16 mouse cellular contexts compared by ENCODE assay signal in genomic region chr7:79262478-79262877, GRCm38 (mm10). TPM values are rescaled to one million over a fixed set of nuclear protein-coding genes. Genes with fewer than 3 reads are reported as not detected.
DNase-seq lines count a peak whose midpoint lies in the region; ATAC-seq and TF ChIP-seq lines count a peak whose summit lies in the region.
"Had no signal": no experiment of that assay in that cellular context is flagged by ENCODE, and none has a peak within 500 bp of the region (broad histone marks: within the 10 kb centered on the region; RNA-seq: fewer than 3 reads in every experiment).

No protein-coding gene starts in this region.

- WGBS in embryonic facial prominence, embryonic 14.5 days = 65% methylated on average over 8 of the region's 8 CpGs
- WGBS in embryonic facial prominence, embryonic 10.5 days = 70% methylated on average over 8 of the region's 8 CpGs
- 84% methylated on average over 8 of the region's 8 CpGs for WGBS in limb, embryonic 10.5 days
- WGBS in cerebellum, adult 2 months = 79% methylated on average over 8 of the region's 8 CpGs
- 71% methylated on average over 8 of the region's 8 CpGs for WGBS in liver, embryonic 12.5 days (ENCODE audit: insufficient replicate concordance)

- no peaks in the 10 kb centered on the region for H3K36me3 ChIP-seq in embryonic facial prominence, embryonic 14.5 days (ENCODE audit: control insufficient read depth, insufficient read depth, low read length)
- no peaks in the 10 kb centered on the region for H3K36me3 ChIP-seq in embryonic facial prominence, embryonic 10.5 days (replicated peaks)
- no peaks in the 10 kb centered on the region for H3K36me3 ChIP-seq in limb, embryonic 10.5 days
- no peaks in the 10 kb centered on the region for H3K36me3 ChIP-seq in liver, embryonic 12.5 days
- H3K36me3 ChIP-seq: embryonic facial prominence, embryonic 15.5 days; heart, embryonic 10.5 days had no signal

- H3K9ac ChIP-seq in embryonic facial prominence, embryonic 14.5 days (ENCODE audit: low read depth, low read length) = no peak overlapping the region
- no peak overlapping the region for H3K9ac ChIP-seq in liver, embryonic 12.5 days
- H3K9ac ChIP-seq: embryonic facial prominence, embryonic 15.5 days had no signal

- no peak overlapping the region for H3K4me3 ChIP-seq in embryonic facial prominence, embryonic 14.5 days (ENCODE audit: low read depth, low read length)
- no peak overlapping the region for H3K4me3 ChIP-seq in embryonic facial prominence, embryonic 10.5 days
- no peak overlapping the region for H3K4me3 ChIP-seq in limb, embryonic 10.5 days
- H3K4me3 ChIP-seq in cerebellum, adult 2 months (replicated peaks; ENCODE audit: insufficient read depth, low read depth, low read length) = no peak overlapping the region
- H3K4me3 ChIP-seq in liver, embryonic 12.5 days = no peak overlapping the region
- H3K4me3 ChIP-seq: embryonic facial prominence, embryonic 15.5 days; heart, embryonic 10.5 days had no signal

- no peak for TF ChIP-seq POLR2A in cerebellum, adult 2 months (IDR thresholded peaks at IDR 0.05; ENCODE audit: borderline replicate concordance, insufficient read depth, low read length)

- H3K4me1 ChIP-seq in embryonic facial prominence, embryonic 14.5 days (ENCODE audit: control insufficient read depth, insufficient read depth, low read length) = no peaks in the 10 kb centered on the region
- 0 out of 2 replicates have a peak, but pooled peaks cover 4% of the 10 kb centered on the region for H3K4me1 ChIP-seq in embryonic facial prominence, embryonic 10.5 days
- H3K4me1 ChIP-seq in limb, embryonic 10.5 days = peaks cover 6% of the 10 kb centered on the region; the same call in 1 of the 2 replicates
- no peaks in the 10 kb centered on the region for H3K4me1 ChIP-seq in cerebellum, adult 2 months (ENCODE audit: control insufficient read depth, insufficient read depth, low read length)
- peaks cover 27% of the 10 kb centered on the region for H3K4me1 ChIP-seq in liver, embryonic 12.5 days
- H3K4me1 ChIP-seq: embryonic facial prominence, embryonic 15.5 days; heart, embryonic 10.5 days had no signal

- no peak overlapping the region for H3K4me2 ChIP-seq in embryonic facial prominence, embryonic 14.5 days (ENCODE audit: low read depth, low read length)
- H3K4me2 ChIP-seq in liver, embryonic 12.5 days = no peak overlapping the region
- H3K4me2 ChIP-seq: embryonic facial prominence, embryonic 15.5 days had no signal

- H3K27ac ChIP-seq in embryonic facial prominence, embryonic 14.5 days (replicated peaks; ENCODE audit: low read depth, low read length) = no peak overlapping the region
- no peak overlapping the region for H3K27ac ChIP-seq in embryonic facial prominence, embryonic 10.5 days (replicated peaks)
- H3K27ac ChIP-seq in limb, embryonic 10.5 days = 0 out of 2 replicates have a peak overlapping the region, but pooled peaks have one; percentile 19
- no peak overlapping the region for H3K27ac ChIP-seq in cerebellum, adult 2 months (ENCODE audit: insufficient read depth, low read length)
- H3K27ac ChIP-seq in liver, embryonic 12.5 days = no peak overlapping the region
- H3K27ac ChIP-seq: embryonic facial prominence, embryonic 15.5 days; heart, embryonic 10.5 days had no signal

- H3K27me3 ChIP-seq in embryonic facial prominence, embryonic 14.5 days (replicated peaks; ENCODE audit: control insufficient read depth, insufficient read depth, low read length) = no peaks in the 10 kb centered on the region
- no peaks in the 10 kb centered on the region; the same call in 1 of the 2 replicates for H3K27me3 ChIP-seq in embryonic facial prominence, embryonic 10.5 days (replicated peaks; ENCODE audit: low read depth, poor library complexity, severe bottlenecking)
- no peaks in the 10 kb centered on the region for H3K27me3 ChIP-seq in limb, embryonic 10.5 days (ENCODE audit: low read depth, poor library complexity, severe bottlenecking)
- H3K27me3 ChIP-seq in cerebellum, adult 2 months (ENCODE audit: control insufficient read depth, insufficient read depth, low read length) = no peaks in the 10 kb centered on the region
- 0 out of 2 replicates have a peak, but pooled peaks cover 5% of the 10 kb centered on the region for H3K27me3 ChIP-seq in liver, embryonic 12.5 days (replicated peaks)
- H3K27me3 ChIP-seq: embryonic facial prominence, embryonic 15.5 days had no signal

- no peaks in the 10 kb centered on the region for H3K9me3 ChIP-seq in embryonic facial prominence, embryonic 14.5 days (ENCODE audit: control insufficient read depth, low read length)
- H3K9me3 ChIP-seq in embryonic facial prominence, embryonic 10.5 days = no peaks in the 10 kb centered on the region
- H3K9me3 ChIP-seq in limb, embryonic 10.5 days (replicated peaks) = no peaks in the 10 kb centered on the region
- H3K9me3 ChIP-seq in liver, embryonic 12.5 days (replicated peaks) = no peaks in the 10 kb centered on the region
- H3K9me3 ChIP-seq: embryonic facial prominence, embryonic 15.5 days; heart, embryonic 10.5 days had no signal

- no peak for ATAC-seq in embryonic facial prominence, embryonic 14.5 days (ENCODE audit: low read depth)
- ATAC-seq in liver, embryonic 12.5 days = no peak
- ATAC-seq: forebrain, embryonic 14.5 days; inflammation-experienced regulatory T-cells, adult 6 months had no signal

- peak; percentile 36 for DNase-seq in embryonic facial prominence, embryonic 14.5 days (ENCODE audit: low spot score)
- no peak for DNase-seq in embryonic facial prominence, embryonic 10.5 days (ENCODE audit: low spot score)
- DNase-seq in 3T3-L1 (ENCODE audit: low read depth, low spot score) = peak; percentile 44
- DNase-seq in adrenal gland, postnatal 36 days = peak; percentile 67 to 71
- no peak for DNase-seq in limb, embryonic 10.5 days (ENCODE audit: low spot score)
- no peak for DNase-seq in cerebellum, adult 2 months
- DNase-seq in cerebellum, adult 9-10 months = no peak
- DNase-seq: cerebellum, postnatal 14 days; heart, postnatal 4 days; right cerebral cortex, adult 18-20 months; thymus, adult 2 months had no signal

- no peak for TF ChIP-seq CTCF in cerebellum, adult 2 months (IDR thresholded peaks at IDR 0.05; ENCODE audit: borderline replicate concordance, insufficient read depth, low read depth, low read length)

RNA-seq across cellular contexts. Expression of gene Abhd2, which starts 10.5 kb away (rescaled TPM):
- 14.2 and 14.5 TPM in 2 replicates for polyA plus RNA-seq in embryonic facial prominence, embryonic 14.5 days (2014; fragmentation: Nextera tagmentation; extraction: Ambion mirVana)
- polyA plus RNA-seq in embryonic facial prominence, embryonic 10.5 days (2016; fragmentation: Nextera tagmentation; extraction: Ambion mirVana) = 8.7 TPM in 2 replicates
- total RNA-seq in adrenal gland, postnatal 36 days (2021) = 1,000 to 10,000 TPM; 1,294 to 1,382 TPM
- polyA plus RNA-seq in limb, embryonic 10.5 days (2016; fragmentation: Nextera tagmentation; extraction: Ambion mirVana) = 6.3 and 7.0 TPM in 2 replicates
- 22.0 and 25.3 TPM in 2 replicates for polyA plus RNA-seq in cerebellum, adult 2 months (2012; rRNA removed)
- polyA plus RNA-seq in liver, embryonic 12.5 days (2016; fragmentation: Nextera tagmentation; extraction: Ambion mirVana) = 9.6 and 10.5 TPM in 2 replicates

Comparison
In these comparisons a context has a peak if more than half of its experiments do, and no peak if none do; other contexts are left out.
1. DNase-seq: peak in embryonic facial prominence, embryonic 14.5 days (single experiment), 3T3-L1 (single experiment) and adrenal gland, postnatal 36 days (2 of 2); none in embryonic facial prominence, embryonic 10.5 days (single experiment), limb, embryonic 10.5 days (single experiment), cerebellum, adult 2 months (0 of 2) and cerebellum, adult 9-10 months (single experiment).